Mouse (Mus musculus) urinary bladder, postnatal 10 days (tissue): ENCODE data around the gene Fhl2.

Experiments
- DNase-seq: peaks from one replicate; pipeline ENCODE4 v3.0.0; 2022; ENCODE audit warnings: low spot score

Fhl2 gene

GRCm38 (mm10) chr1:43108729-43109128 is 88.1 kb downstream of the Fhl2 start:
- DNase-seq: no peak

- peak; percentile 67 for DNase-seq
Observed at GRCm38 (mm10) chr1:43098031-43098984, 98.5 kb downstream of the Fhl2 start, which contains the start of the genes Tgfbrap1 and AI597479. Gene Tgfbrap1, minus strand, starts transcription at chr1:43098637. Gene AI597479, plus strand, starts transcription at chr1:43098710.

GRCm38 (mm10) chr1:43094206-43094605 is 102.6 kb downstream of the Fhl2 start:
- no peak for DNase-seq

- DNase-seq: no peak
Observed at GRCm38 (mm10) chr1:43092056-43093015, 104.4 kb downstream of the Fhl2 start.

- no peak for DNase-seq
Observed at GRCm38 (mm10) chr1:43091306-43092055, 105.3 kb downstream of the Fhl2 start.

GRCm38 (mm10) chr1:43090418-43090817 is 106.4 kb downstream of the Fhl2 start:
- DNase-seq: no peak

GRCm38 (mm10) chr1:43082946-43083345 is 113.8 kb downstream of the Fhl2 start:
- DNase-seq: no peak

- no peak for DNase-seq
Observed at GRCm38 (mm10) chr1:43078124-43078523, 118.7 kb downstream of the Fhl2 start.

- DNase-seq: no peak
Observed at GRCm38 (mm10) chr1:43074791-43075190, 122.0 kb downstream of the Fhl2 start.
